Mouse (Mus musculus): ENCODE results near the gene Baiap2. TPM values are rescaled to one million over a fixed set of nuclear protein-coding genes. Genes with fewer than 3 reads are reported as not detected.

The Baiap2 gene
- polyA plus RNA-seq, 1 experiment, result not detected

DNA sequence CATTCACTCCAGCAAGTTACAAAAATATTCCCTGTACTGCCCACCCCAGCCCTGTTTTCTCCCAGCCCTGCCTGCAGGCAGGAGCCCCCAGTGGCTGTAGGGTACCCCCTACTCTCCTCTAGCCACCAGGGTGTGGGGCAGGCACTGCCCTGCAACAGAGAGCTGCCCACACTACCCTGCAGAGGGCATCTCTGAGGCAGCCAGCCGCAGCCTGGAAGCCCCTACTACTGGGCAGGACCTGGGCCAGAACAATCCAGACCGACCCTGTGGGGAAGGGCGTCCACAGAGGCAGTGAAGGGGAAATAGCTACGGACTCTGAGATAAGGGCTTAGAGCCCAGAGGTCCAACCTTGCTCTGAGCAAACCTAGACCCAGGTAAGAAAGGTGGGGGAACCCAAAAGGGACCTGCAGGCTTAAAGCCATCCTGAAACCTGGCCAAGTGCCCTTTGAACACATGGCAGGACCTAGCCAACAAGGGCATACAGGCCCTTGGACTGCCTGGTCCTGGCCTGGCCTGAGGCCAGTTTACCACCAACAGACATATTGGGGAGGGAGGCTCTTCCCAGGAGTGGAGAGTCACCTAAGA, 65.0 kb downstream of the Baiap2 start:
- H3K4me1 ChIP-seq (ENCODE audit: control insufficient read depth, insufficient read depth, low read length), result peaks cover 33% of the 10 kb centered on the region

DNA sequence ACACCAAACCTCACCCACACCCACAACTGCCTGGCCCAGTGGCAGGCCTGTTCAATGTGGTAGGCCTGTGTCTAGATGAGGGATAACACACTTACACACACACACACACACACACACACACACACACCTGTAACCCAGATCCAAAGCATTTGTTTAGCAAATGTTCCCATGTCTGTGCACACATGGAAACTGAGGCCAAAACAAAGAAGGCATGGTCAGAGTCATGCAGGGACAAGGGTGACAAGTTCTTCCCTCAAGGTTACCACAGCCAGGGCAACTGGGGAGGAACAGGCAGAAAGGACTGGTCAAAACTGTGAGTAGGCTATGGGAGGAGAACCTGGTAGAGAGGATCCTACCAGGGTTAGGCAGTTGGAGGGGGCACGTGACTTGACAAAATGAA, 65.9 kb downstream of the Baiap2 start:
- WGBS, result 85% methylated on average over 1 of the region's 1 CpGs
- TF ChIP-seq CTCF (IDR thresholded peaks at IDR 0.05; ENCODE audit: insufficient read depth, low read depth, low read length) (no peak), POLR2A (IDR thresholded peaks at IDR 0.05; ENCODE audit: insufficient read depth, low read depth, low read length) (no peak)
- Histone ChIP-seq H3K27ac (ENCODE audit: insufficient read depth, low read depth, low read length) (no peak overlapping the region), H3K4me3 (ENCODE audit: insufficient read depth, low read depth, low read length) (no peak overlapping the region), H3K4me1 (ENCODE audit: control insufficient read depth, insufficient read depth, low read length) (peaks cover 41% of the 10 kb centered on the region)

More for the DNA sequence above, 65.0 kb downstream of the Baiap2 start:
- no peak overlapping the region for H3K4me3 ChIP-seq (ENCODE audit: insufficient read depth, low read depth, low read length)
- TF ChIP-seq CTCF (IDR thresholded peaks at IDR 0.05; ENCODE audit: insufficient read depth, low read depth, low read length) (no peak), POLR2A (IDR thresholded peaks at IDR 0.05; ENCODE audit: insufficient read depth, low read depth, low read length) (no peak)
- H3K27ac ChIP-seq (ENCODE audit: insufficient read depth, low read depth, low read length), result 0 out of 2 replicates have a peak overlapping the region, but pooled peaks have one; percentile 18
- 26% methylated on average over 4 of the region's 4 CpGs for WGBS

DNA sequence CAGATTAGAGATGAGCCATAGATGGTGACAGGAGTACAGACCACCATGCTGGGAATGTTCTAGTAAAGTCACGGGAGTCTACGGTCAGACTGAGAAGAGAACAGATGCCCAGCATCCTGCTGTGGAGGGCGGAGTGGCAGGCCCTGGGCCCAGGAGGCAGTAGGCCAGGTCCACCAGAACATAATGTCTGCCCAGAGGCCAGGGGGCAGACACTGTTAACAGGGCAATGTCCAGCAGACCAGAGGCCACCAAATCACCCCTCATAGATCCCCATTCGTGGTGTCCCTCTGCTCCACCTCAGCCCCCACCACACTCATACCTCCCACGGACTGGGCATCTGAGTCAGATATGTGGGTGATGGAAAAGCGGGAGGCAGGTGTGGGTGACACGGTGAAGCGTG, 66.4 kb downstream of the Baiap2 start:
- H3K4me3 ChIP-seq (ENCODE audit: insufficient read depth, low read depth, low read length), result no peak overlapping the region
- 67% methylated on average over 8 of the region's 8 CpGs for WGBS
- H3K4me1 ChIP-seq (ENCODE audit: control insufficient read depth, insufficient read depth, low read length), result peaks cover 43% of the 10 kb centered on the region
- TF ChIP-seq CTCF (IDR thresholded peaks at IDR 0.05; ENCODE audit: insufficient read depth, low read depth, low read length), result no peak
- TF ChIP-seq POLR2A (IDR thresholded peaks at IDR 0.05; ENCODE audit: insufficient read depth, low read depth, low read length), result no peak
- 0 out of 2 replicates have a peak overlapping the region, but pooled peaks have one; percentile 3 for H3K27ac ChIP-seq (ENCODE audit: insufficient read depth, low read depth, low read length)

DNA sequence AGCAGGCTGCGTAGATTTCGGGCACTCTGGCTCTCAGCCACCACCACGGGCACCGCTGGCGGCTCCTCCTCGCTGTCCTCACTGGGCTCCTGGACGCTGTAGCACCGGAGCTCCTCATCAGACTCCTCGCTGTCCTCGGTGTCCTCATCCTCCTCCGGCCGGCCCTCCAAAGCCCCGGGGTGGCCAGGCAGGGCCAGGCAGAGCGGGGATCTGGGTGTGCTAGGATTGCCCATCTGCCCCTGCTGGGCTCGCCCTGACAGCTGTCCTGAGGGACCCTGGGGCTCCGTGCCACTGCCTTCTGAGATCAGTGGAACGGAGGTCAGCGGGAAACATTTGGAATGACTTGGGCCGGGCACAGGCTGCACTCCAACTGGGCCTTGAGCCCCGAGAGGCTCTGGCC, 67.4 kb downstream of the Baiap2 start:
- H3K27ac ChIP-seq (ENCODE audit: insufficient read depth, low read depth, low read length), result no peak overlapping the region
- TF ChIP-seq POLR2A (IDR thresholded peaks at IDR 0.05; ENCODE audit: insufficient read depth, low read depth, low read length) (no peak), CTCF (IDR thresholded peaks at IDR 0.05; ENCODE audit: insufficient read depth, low read depth, low read length) (no peak)
- H3K4me3 ChIP-seq (ENCODE audit: insufficient read depth, low read depth, low read length), result no peak overlapping the region
- WGBS, result 79% methylated on average over 20 of the region's 20 CpGs
- H3K4me1 ChIP-seq (ENCODE audit: control insufficient read depth, insufficient read depth, low read length), result peaks cover 47% of the 10 kb centered on the region

DNA sequence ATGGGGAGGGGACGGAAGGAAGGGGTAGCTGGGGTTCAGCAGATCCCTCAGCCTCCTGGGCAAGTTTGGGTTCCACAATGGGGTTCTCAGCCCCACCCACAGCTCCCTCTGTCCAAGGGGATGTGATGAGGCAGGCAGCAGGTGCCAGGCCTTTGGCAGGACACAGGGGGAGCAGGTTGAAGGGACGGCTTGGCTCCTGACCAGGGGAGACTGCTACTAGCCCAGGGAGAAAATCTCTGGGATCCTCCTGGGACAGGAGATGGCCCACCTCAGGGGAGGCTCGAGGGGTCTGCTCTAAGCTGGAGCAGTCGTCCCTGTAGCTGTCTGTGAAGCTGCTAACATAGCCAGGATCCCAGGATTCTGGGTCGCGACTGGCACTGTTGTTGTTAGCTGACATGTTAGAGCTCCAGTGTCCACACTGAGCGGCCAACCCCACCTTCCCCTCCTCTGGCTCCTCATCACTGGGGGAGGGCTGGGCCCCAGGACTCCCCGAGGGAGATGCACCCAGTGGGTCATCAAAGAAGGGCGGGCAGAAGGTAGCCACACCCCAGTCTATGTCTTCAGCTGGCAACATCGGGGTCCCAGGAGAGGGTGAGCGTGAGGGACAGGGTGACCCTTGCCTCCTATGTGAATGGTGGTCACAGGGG, 68.7 kb downstream of the Baiap2 start:
- H3K4me1 ChIP-seq (ENCODE audit: control insufficient read depth, insufficient read depth, low read length), result peaks cover 47% of the 10 kb centered on the region
- no peak overlapping the region for H3K4me3 ChIP-seq (ENCODE audit: insufficient read depth, low read depth, low read length)
- no peak overlapping the region for H3K27ac ChIP-seq (ENCODE audit: insufficient read depth, low read depth, low read length)
- TF ChIP-seq POLR2A (IDR thresholded peaks at IDR 0.05; ENCODE audit: insufficient read depth, low read depth, low read length) (no peak), CTCF (IDR thresholded peaks at IDR 0.05; ENCODE audit: insufficient read depth, low read depth, low read length) (no peak)
- WGBS, result 77% methylated on average over 11 of the region's 11 CpGs

DNA sequence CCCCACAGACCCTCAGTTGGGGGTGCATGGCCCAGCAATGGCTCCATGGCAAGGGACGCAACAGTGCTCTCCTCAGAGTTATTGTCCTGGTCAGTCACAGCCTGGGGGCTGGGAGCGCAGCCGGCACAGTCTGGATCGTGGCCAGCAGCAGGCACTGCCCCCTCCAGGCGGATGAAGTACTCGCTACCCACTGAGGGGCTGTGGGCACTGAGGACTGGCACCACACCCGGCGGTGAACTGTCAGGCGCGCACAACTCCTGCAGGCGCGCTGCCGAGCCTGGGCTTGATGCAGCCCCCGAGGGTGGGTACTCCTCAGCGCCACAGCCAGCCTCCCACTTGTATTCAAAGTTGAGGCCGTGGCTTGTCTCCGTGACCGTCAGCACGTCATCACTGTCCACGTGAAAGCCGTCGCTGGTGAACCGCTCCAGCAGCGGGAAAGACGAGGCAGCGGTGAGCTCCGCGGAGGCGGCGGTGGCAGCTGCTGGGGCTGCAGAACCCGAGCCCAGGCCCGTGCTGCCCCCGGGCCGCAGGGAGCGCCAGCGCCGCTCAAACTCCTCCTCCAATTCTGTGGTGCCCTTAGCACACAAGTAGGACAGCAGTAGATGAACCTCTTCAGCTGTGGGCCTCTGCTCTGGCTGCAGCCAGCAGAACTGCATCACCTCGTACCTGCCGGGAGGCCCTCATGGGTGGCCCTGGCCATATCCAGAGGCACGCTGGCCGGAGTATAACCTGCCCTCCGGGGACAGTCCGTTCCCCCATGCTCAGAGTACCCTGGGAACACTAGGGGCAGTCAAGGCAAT, 69.4 kb downstream of the Baiap2 start:
- H3K4me3 ChIP-seq (ENCODE audit: insufficient read depth, low read depth, low read length), result no peak overlapping the region
- peak overlapping the region; percentile 28; the same call in 1 of the 2 replicates for H3K27ac ChIP-seq (ENCODE audit: insufficient read depth, low read depth, low read length)

DNA sequence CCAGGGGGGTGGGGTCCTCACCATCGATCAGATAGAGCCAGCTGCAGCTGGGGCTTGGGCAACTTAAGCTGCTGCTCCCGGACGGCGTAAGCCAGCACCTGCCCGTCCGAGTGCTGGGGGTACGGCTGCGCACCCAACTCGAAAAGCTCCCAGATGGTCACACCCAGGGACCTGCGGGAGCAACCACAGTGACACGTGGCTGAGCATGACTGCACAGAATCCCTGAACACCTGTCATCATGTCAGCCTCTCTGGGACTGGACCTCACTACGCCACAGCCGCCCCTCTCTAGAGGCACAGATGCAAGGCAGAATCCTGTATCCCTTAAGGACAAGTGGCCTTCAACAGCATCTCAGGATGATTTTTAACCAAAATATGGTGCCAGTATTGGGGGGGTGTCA, 70.1 kb downstream of the Baiap2 start:
- H3K4me1 ChIP-seq (ENCODE audit: control insufficient read depth, insufficient read depth, low read length), result peaks cover 39% of the 10 kb centered on the region
- H3K27ac ChIP-seq (ENCODE audit: insufficient read depth, low read depth, low read length), result no peak overlapping the region; the same call in 1 of the 2 replicates
- TF ChIP-seq CTCF (IDR thresholded peaks at IDR 0.05; ENCODE audit: insufficient read depth, low read depth, low read length) (no peak), POLR2A (IDR thresholded peaks at IDR 0.05; ENCODE audit: insufficient read depth, low read depth, low read length) (no peak)
- 88% methylated on average over 13 of the region's 13 CpGs for WGBS
- no peak overlapping the region for H3K4me3 ChIP-seq (ENCODE audit: insufficient read depth, low read depth, low read length)

More for the DNA sequence above, 69.4 kb downstream of the Baiap2 start:
- 45% methylated on average over 43 of the region's 43 CpGs for WGBS
- peaks cover 42% of the 10 kb centered on the region for H3K4me1 ChIP-seq (ENCODE audit: control insufficient read depth, insufficient read depth, low read length)
- TF ChIP-seq POLR2A (IDR thresholded peaks at IDR 0.05; ENCODE audit: insufficient read depth, low read depth, low read length) (no peak), CTCF (IDR thresholded peaks at IDR 0.05; ENCODE audit: insufficient read depth, low read depth, low read length) (no peak; the same call in 1 of the 2 replicates)

DNA sequence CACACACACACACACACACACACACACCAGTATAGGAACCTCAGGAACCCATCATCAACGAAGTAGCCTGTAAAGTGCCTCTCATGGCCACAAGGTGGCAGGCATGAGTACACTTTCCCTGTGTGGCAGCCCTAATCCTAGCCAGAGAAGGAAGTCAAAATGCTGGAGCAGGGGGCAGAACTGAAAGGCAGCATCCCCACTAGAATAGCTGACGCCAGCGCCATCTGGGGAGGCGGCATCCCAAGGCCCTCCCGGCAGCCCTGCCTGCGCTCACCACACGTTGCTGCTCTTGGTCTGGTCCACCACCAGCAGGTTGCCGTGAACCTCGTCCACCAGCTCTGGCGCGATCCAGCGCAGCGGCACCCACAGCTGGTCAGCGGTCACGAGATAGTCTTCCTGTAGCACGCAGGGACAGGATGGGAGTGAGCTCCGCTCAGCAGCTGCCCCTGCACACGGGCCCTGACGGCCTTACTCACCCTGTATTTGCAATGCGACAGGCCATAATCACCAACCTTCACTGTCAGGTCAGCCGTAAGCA, 70.7 kb downstream of the Baiap2 start:
- peak overlapping the region; percentile 30 for H3K27ac ChIP-seq (ENCODE audit: insufficient read depth, low read depth, low read length)
- TF ChIP-seq POLR2A (IDR thresholded peaks at IDR 0.05; ENCODE audit: insufficient read depth, low read depth, low read length) (no peak), CTCF (IDR thresholded peaks at IDR 0.05; ENCODE audit: insufficient read depth, low read depth, low read length) (peak; percentile 45; the same call in 1 of the 2 replicates)
- H3K4me3 ChIP-seq (ENCODE audit: insufficient read depth, low read depth, low read length), result 0 out of 2 replicates have a peak overlapping the region, but pooled peaks have one; percentile 2
- H3K4me1 ChIP-seq (ENCODE audit: control insufficient read depth, insufficient read depth, low read length), result peaks cover 39% of the 10 kb centered on the region
- WGBS, result 8% methylated on average over 21 of the region's 21 CpGs

All from olfactory bulb, adult 2 months (tissue).